Mouse (Mus musculus) liver, adult 2 months (tissue): ENCODE measurements around the gene Gm17545.

ENCODE experiments used
- CTCF ChIP-seq: fragments of 200-500 bp; IDR thresholded peaks from 2 replicates; pipeline ENCODE4 v1.5.1; 2011; ENCODE audit warnings: low read depth, low read length, control low read depth
- POLR2A ChIP-seq: fragments of 200-500 bp; IDR thresholded peaks from 2 replicates; pipeline ENCODE4 v1.6.1; 2011; ENCODE audit warnings: low read length, control low read depth; ENCODE audit not compliant: insufficient read depth; ENCODE audit errors: extremely low read depth

DNA sequence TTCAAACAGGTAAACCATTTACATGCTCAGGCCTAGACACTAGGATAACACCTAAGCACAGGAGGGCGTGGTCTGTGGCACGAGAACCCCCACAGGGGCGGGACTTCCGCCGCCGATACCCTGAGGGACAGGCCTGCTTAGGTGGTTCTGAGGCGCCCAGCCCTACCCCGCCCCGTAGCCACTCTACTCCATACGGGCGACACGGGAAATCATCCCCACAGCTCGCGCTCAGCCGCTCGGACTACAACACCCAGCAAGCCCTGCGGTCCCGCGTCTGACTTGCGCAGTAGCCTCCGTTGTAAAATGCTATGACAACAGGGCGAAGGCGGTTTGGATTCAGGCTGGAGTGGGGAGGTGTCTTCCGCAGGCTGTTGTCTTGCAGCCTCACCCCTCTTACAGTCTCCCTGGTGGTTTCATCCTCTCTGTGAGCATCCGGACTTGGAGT, 21.4 kb downstream of the Gm17545 start, which contains the start of gene Bbs9:
- TF ChIP-seq CTCF (no peak), POLR2A (no peak)
